27 mouse cellular contexts compared by ENCODE assay signal in the genomic region with DNA sequence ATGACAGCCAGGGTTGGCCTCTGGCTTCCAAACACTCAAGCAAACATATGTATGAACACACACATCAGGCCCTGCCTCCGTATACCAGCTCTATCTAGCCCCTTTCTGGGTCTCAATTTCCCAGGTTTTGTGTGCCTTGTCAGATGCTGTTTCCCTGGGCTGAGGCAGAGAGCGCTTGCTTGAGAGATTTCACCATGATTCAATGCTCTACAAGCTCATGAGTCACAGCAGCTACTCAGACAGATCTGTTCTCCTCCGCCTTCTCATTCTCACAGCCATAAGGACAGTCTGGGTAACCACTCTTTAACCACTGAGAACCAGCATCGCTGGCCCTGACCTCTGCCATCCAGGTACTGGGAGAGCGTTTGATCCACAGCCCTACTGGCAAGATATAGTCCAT. TPM values are rescaled to one million over a fixed set of nuclear protein-coding genes. Genes with fewer than 3 reads are reported as not detected.
DNase-seq lines count a peak whose midpoint lies in the region; ATAC-seq and TF ChIP-seq lines count a peak whose summit lies in the region.
"Had no signal": no experiment of that assay in that cellular context is flagged by ENCODE, and none has a peak within 500 bp of the region (broad histone marks: within the 10 kb centered on the region; RNA-seq: fewer than 3 reads in every experiment).

No protein-coding gene starts in this region.

- no peak for TF ChIP-seq CTCF in layer of hippocampus, adult 2 months (conservative IDR thresholded peaks at IDR 0.05)
- TF ChIP-seq CTCF in Patski (IDR thresholded peaks at IDR 0.05), result no peak

- CTCF ChIA-PET in Patski (lab: Charles Lee), result interaction anchor here (1.4 kb wide), 1 partner anchor 19 kb away, joined by 5 read pairs; no protein-coding TSS in a partner anchor

- peak in 1 of 2 experiments; percentile 48 for DNase-seq in layer of hippocampus, adult 2 months (ENCODE audit: low spot score in 2 of 2)
- DNase-seq in layer of hippocampus, postnatal 25 days (ENCODE audit: extremely low spot score in 1 of 2, low spot score in 1 of 2), result no peak
- peak; percentile 27 for DNase-seq in Patski (ENCODE audit: low read depth, low spot score)
- peak; percentile 81 for DNase-seq in brain, adult 2 months (ENCODE audit: low read depth, low spot score)
- DNase-seq in right cerebral cortex, postnatal 25 days, result peak; percentile 33
- no peak for DNase-seq in adrenal gland, adult 8-10 months
- DNase-seq in ovary, postnatal 14 days (ENCODE audit: low spot score), result no peak
- DNase-seq: adrenal gland, postnatal 10 days; cerebellum, adult 9-10 months; gastrocnemius, adult 2 months; kidney, adult 8-10 months; kidney, postnatal 25 days; liver, postnatal 0 days; thymus, postnatal 25 days had no signal

- H3K27me3 ChIP-seq in Patski, result no peaks in the 10 kb centered on the region
- H3K27me3 ChIP-seq: embryonic facial prominence, embryonic 15.5 days; intestine, embryonic 15.5 days; limb, embryonic 12.5 days; neural tube, embryonic 13.5 days had no signal

- ATAC-seq in Patski, result peak; percentile 73
- ATAC-seq: activated CD4-positive, CD25-positive, alpha-beta regulatory T cell, adult 4 months; forebrain, embryonic 14.5 days; hindbrain, embryonic 16.5 days; intestine, embryonic 15.5 days; liver, postnatal 0 days; lung, postnatal 0 days; midbrain, embryonic 16.5 days had no signal

- in situ Hi-C loops in Patski (cut with MboI; ENCODE audit: low pct_unique_long_range_greater_than_20kb), result no loop called here

- peak overlapping the region; percentile 88 for H3K27ac ChIP-seq in layer of hippocampus, adult 2 months
- H3K27ac ChIP-seq: embryonic facial prominence, embryonic 15.5 days; gastrocnemius, adult 2 months; intestine, embryonic 15.5 days; limb, embryonic 12.5 days; macrophage; neural tube, embryonic 13.5 days had no signal

- POLR2A ChIA-PET in Patski (lab: Charles Lee), result interaction anchor here (1.2 kb wide), 1 partner anchor 14 kb away, joined by 3 read pairs; no protein-coding TSS in a partner anchor

- H3K4me3 ChIP-seq in layer of hippocampus, adult 2 months, result no peak overlapping the region
- H3K4me3 ChIP-seq: embryonic facial prominence, embryonic 15.5 days; gastrocnemius, adult 2 months; intestine, embryonic 15.5 days; limb, embryonic 12.5 days; myocyte; neural tube, embryonic 13.5 days had no signal

RNA-seq across cellular contexts. Expression of a gene that starts 57.3 kb away (rescaled TPM):
- 10 to 100 TPM; 96.0 to 98.3 TPM for total RNA-seq in layer of hippocampus, adult 2 months (2021)
- total RNA-seq in layer of hippocampus, postnatal 25 days (2021), result 10 to 100 TPM; 86.1 to 99.6 TPM
- 30.0 TPM for polyA plus RNA-seq in Patski (2021)
- 10 to 100 TPM in 2 of 4 experiments, 1 to 10 TPM in 2; 5.7 to 12.3 (median 8.6) TPM for total RNA-seq in adrenal gland, adult 8-10 months (2022)
- total RNA-seq: hematopoietic stem cell, adult 5-6 weeks; MEL had no signal
- polyA plus RNA-seq: macrophage had no signal

Comparison
In these comparisons a context has a peak if more than half of its experiments do, and no peak if none do; other contexts are left out.
1. DNase-seq: peak in Patski (single experiment), brain, adult 2 months (single experiment) and right cerebral cortex, postnatal 25 days (single experiment); none in layer of hippocampus, postnatal 25 days (0 of 2), adrenal gland, adult 8-10 months (single experiment) and ovary, postnatal 14 days (single experiment).
2. RNA of a gene that starts 57.3 kb away (total RNA-seq): 86.1 to 99.6 TPM in layer of hippocampus, postnatal 25 days and 96.0 to 98.3 TPM in layer of hippocampus, adult 2 months; 5.7 to 12.3 TPM in adrenal gland, adult 8-10 months; every median in the first group is over 4 times any median in the second.